Mouse (Mus musculus) heart, adult 2 months (tissue): Measurements from ENCODE around the gene Rasa2.

ENCODE experiments used
- CTCF ChIP-seq: fragments of 200-600 bp; IDR thresholded peaks from 2 replicates; pipeline ENCODE4 v1.8.1; 2022; ENCODE audit warnings: antibody characterized with exemption, mild to moderate bottlenecking, moderate library complexity
- EP300 ChIP-seq: fragments of 200-500 bp; IDR thresholded peaks from 2 replicates; pipeline ENCODE4 v1.6.1; 2011; ENCODE audit warnings: low read depth, low read length, control low read depth; ENCODE audit not compliant: insufficient read depth
- POLR2A ChIP-seq: fragments of 200-500 bp; IDR thresholded peaks from 2 replicates; pipeline ENCODE4 v1.6.1; 2011; ENCODE audit warnings: mild to moderate bottlenecking, low read depth, low read length, control low read depth; ENCODE audit not compliant: insufficient read depth

DNA sequence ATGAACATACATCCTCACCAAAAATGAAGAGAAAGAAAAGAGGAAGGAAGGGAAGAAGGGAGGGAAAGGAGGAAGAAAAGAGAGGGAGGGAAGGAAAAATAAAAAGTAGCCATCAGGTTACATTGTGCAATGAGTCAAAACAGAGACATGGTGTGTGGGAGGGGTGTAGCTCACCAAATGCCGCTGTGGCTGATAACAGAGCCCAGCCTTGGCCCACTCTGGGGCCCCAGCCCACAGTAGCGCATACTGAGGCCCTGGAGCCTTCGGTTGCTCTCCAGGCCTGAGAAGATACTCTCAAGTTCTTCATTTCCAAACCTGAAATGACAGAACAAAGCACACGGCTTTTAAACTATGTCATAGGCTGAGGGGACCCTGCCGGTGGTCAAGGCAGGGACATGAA is 117.1 kb downstream of the Rasa2 start:
- TF ChIP-seq CTCF (no peak), EP300 (no peak), POLR2A (no peak)
